17 mouse cellular contexts compared by ENCODE assay signal in genomic region chr2:29844115-29844514, GRCm38 (mm10). TPM values are rescaled to one million over a fixed set of nuclear protein-coding genes. Genes with fewer than 3 reads are reported as not detected.
DNase-seq lines count a peak whose midpoint lies in the region; ATAC-seq and TF ChIP-seq lines count a peak whose summit lies in the region.
"Had no signal": no experiment of that assay in that cellular context is flagged by ENCODE, and none has a peak within 500 bp of the region (broad histone marks: within the 10 kb centered on the region; RNA-seq: fewer than 3 reads in every experiment).

No protein-coding gene starts in this region.

- H3K4me3 ChIP-seq in cerebellum, adult 2 months (replicated peaks; ENCODE audit: insufficient read depth, low read depth, low read length) = no peak overlapping the region
- peak overlapping the region; percentile 34; the same call in 1 of the 2 replicates for H3K4me3 ChIP-seq in left cerebral cortex, adult 2 months
- H3K4me3 ChIP-seq in hindbrain, postnatal 0 days (ENCODE audit: low read length) = no peak overlapping the region
- H3K4me3 ChIP-seq in neural tube, embryonic 15.5 days (replicated peaks) = no peak overlapping the region
- H3K4me3 ChIP-seq: embryonic facial prominence, embryonic 12.5 days; intestine, embryonic 15.5 days; kidney, embryonic 15.5 days; liver, embryonic 13.5 days; lung, embryonic 15.5 days had no signal

- H3K4me2 ChIP-seq in hindbrain, postnatal 0 days (ENCODE audit: low read depth, low read length) = peak overlapping the region; percentile 80
- peak overlapping the region; percentile 66 for H3K4me2 ChIP-seq in neural tube, embryonic 15.5 days
- H3K4me2 ChIP-seq: embryonic facial prominence, embryonic 12.5 days; heart, embryonic 11.5 days; intestine, embryonic 15.5 days; liver, embryonic 13.5 days; lung, embryonic 15.5 days had no signal

- WGBS in cerebellum, adult 2 months = 71% methylated on average over 2 of the region's 2 CpGs
- WGBS in hindbrain, postnatal 0 days = 42% methylated on average over 2 of the region's 2 CpGs
- WGBS in neural tube, embryonic 15.5 days = 13% methylated on average over 2 of the region's 2 CpGs

- H3K27ac ChIP-seq in cerebellum, adult 2 months (ENCODE audit: insufficient read depth, low read length) = peak overlapping the region; percentile 50; the same call in 1 of the 2 replicates
- peak overlapping the region; percentile 71 for H3K27ac ChIP-seq in left cerebral cortex, adult 2 months
- H3K27ac ChIP-seq in hindbrain, postnatal 0 days = no peak overlapping the region
- H3K27ac ChIP-seq in neural tube, embryonic 15.5 days (replicated peaks) = peak overlapping the region; percentile 45; the same call in 1 of the 2 replicates
- H3K27ac ChIP-seq: embryonic facial prominence, embryonic 12.5 days; intestine, embryonic 15.5 days; kidney, embryonic 15.5 days; liver, embryonic 13.5 days; lung, embryonic 15.5 days had no signal

- ATAC-seq in hindbrain, postnatal 0 days = no peak
- no peak for ATAC-seq in neural tube, embryonic 15.5 days (ENCODE audit: low FRiP score)
- ATAC-seq: intestine, embryonic 15.5 days had no signal

- DNase-seq in cerebellum, adult 2 months = no peak
- DNase-seq in cerebellum, adult 9-11 months = no peak
- no peak for DNase-seq in left cerebral cortex, adult 2 months (ENCODE audit: extremely low spot score in 1 of 2, low spot score in 2 of 2)
- no peak for DNase-seq in left cerebral cortex, postnatal 36 days (ENCODE audit: low spot score in 2 of 2)
- no peak for DNase-seq in hindbrain, postnatal 0 days (ENCODE audit: low spot score)
- no peak for DNase-seq in right cerebral cortex, postnatal 14 days
- DNase-seq in T-cell, adult 2 months (ENCODE audit: low spot score) = no peak
- DNase-seq: cerebellum, postnatal 25 days; gastrocnemius, postnatal 25 days; liver, embryonic 13.5 days; right cerebral cortex, postnatal 25 days had no signal

- no peak for TF ChIP-seq CTCF in cerebellum, adult 2 months (IDR thresholded peaks at IDR 0.05; ENCODE audit: borderline replicate concordance, insufficient read depth, low read depth, low read length)
- TF ChIP-seq CTCF in left cerebral cortex, adult 2 months (IDR thresholded peaks at IDR 0.05) = no peak
- TF ChIP-seq CTCF in hindbrain, postnatal 0 days (IDR thresholded peaks at IDR 0.05; ENCODE audit: low read depth) = no peak

- intact Hi-C loops in left cerebral cortex, adult 2 months (cut with DNase I) = no loop called here
- intact Hi-C loops in left cerebral cortex, postnatal 36 days (cut with DNase I) = no loop called here

- 0 out of 2 replicates have a peak, but pooled peaks cover 9% of the 10 kb centered on the region for H3K36me3 ChIP-seq in hindbrain, postnatal 0 days (ENCODE audit: insufficient read depth, low read length)
- peaks cover 19% of the 10 kb centered on the region for H3K36me3 ChIP-seq in neural tube, embryonic 15.5 days

- TF ChIP-seq POLR2A in cerebellum, adult 2 months (IDR thresholded peaks at IDR 0.05; ENCODE audit: borderline replicate concordance, insufficient read depth, low read length) = no peak

- no peaks in the 10 kb centered on the region for H3K4me1 ChIP-seq in cerebellum, adult 2 months (ENCODE audit: control insufficient read depth, insufficient read depth, low read length)
- H3K4me1 ChIP-seq in hindbrain, postnatal 0 days (ENCODE audit: insufficient read depth, low read length) = no peaks in the 10 kb centered on the region
- peaks cover 61% of the 10 kb centered on the region for H3K4me1 ChIP-seq in neural tube, embryonic 15.5 days

- no peaks in the 10 kb centered on the region for H3K27me3 ChIP-seq in cerebellum, adult 2 months (ENCODE audit: control insufficient read depth, insufficient read depth, low read length)
- H3K27me3 ChIP-seq in hindbrain, postnatal 0 days (ENCODE audit: insufficient read depth, low read length) = no peaks in the 10 kb centered on the region
- H3K27me3 ChIP-seq in neural tube, embryonic 15.5 days (replicated peaks) = no peaks in the 10 kb centered on the region

- H3K9me3 ChIP-seq in hindbrain, postnatal 0 days (ENCODE audit: low read length) = no peaks in the 10 kb centered on the region
- no peaks in the 10 kb centered on the region for H3K9me3 ChIP-seq in neural tube, embryonic 15.5 days (replicated peaks)
- H3K9me3 ChIP-seq: embryonic facial prominence, embryonic 12.5 days; intestine, embryonic 15.5 days; kidney, embryonic 15.5 days; liver, embryonic 13.5 days; lung, embryonic 15.5 days had no signal

- no peak overlapping the region for H3K9ac ChIP-seq in hindbrain, postnatal 0 days (replicated peaks; ENCODE audit: low read length)
- H3K9ac ChIP-seq in neural tube, embryonic 15.5 days (replicated peaks) = no peak overlapping the region
- H3K9ac ChIP-seq: embryonic facial prominence, embryonic 12.5 days; intestine, embryonic 15.5 days; kidney, embryonic 15.5 days; liver, embryonic 13.5 days; lung, embryonic 15.5 days had no signal

RNA-seq across cellular contexts. Expression of gene Urm1, which starts 24.2 kb away (rescaled TPM):
- 78.6 and 89.6 TPM in 2 replicates for polyA plus RNA-seq in cerebellum, adult 2 months (2012; rRNA removed)
- total RNA-seq in left cerebral cortex, adult 2 months (2021) = 10 to 100 TPM; 48.4 to 50.0 TPM
- total RNA-seq in left cerebral cortex, postnatal 36 days (2021) = 10 to 100 TPM; 57.0 to 63.4 TPM
- 46.1 and 70.7 TPM in 2 replicates for total RNA-seq in hindbrain, postnatal 0 days (2014; rRNA removed)
- polyA plus RNA-seq in hindbrain, postnatal 0 days (2015; fragmentation: Nextera tagmentation; extraction: Ambion mirVana) = 28.7 and 29.3 TPM in 2 replicates
- 27.7 and 28.3 TPM in 2 replicates for polyA plus RNA-seq in neural tube, embryonic 15.5 days (2015; fragmentation: Nextera tagmentation; extraction: Ambion mirVana)

RNA-seq across cellular contexts. Expression of gene Cercam, which starts 24.8 kb away (rescaled TPM):
- 30.4 and 38.2 TPM in 2 replicates for polyA plus RNA-seq in cerebellum, adult 2 months (2012; rRNA removed)
- total RNA-seq in left cerebral cortex, adult 2 months (2021) = 1 to 10 TPM; 5.9 to 8.6 TPM
- total RNA-seq in left cerebral cortex, postnatal 36 days (2021) = 1 to 10 TPM; 5.8 to 10.0 TPM
- total RNA-seq in hindbrain, postnatal 0 days (2014; rRNA removed) = 32.5 and 37.7 TPM in 2 replicates
- polyA plus RNA-seq in hindbrain, postnatal 0 days (2015; fragmentation: Nextera tagmentation; extraction: Ambion mirVana) = 17.8 and 20.6 TPM in 2 replicates
- 25.8 and 27.4 TPM in 2 replicates for polyA plus RNA-seq in neural tube, embryonic 15.5 days (2015; fragmentation: Nextera tagmentation; extraction: Ambion mirVana)

RNA-seq across cellular contexts. Expression of gene Slc27a4, which starts 41.7 kb away (rescaled TPM):
- polyA plus RNA-seq in cerebellum, adult 2 months (2012; rRNA removed) = 90.6 TPM in 2 replicates
- total RNA-seq in left cerebral cortex, adult 2 months (2021) = 10 to 100 TPM; 74.7 to 80.7 TPM
- 10 to 100 TPM; 75.9 to 81.6 TPM for total RNA-seq in left cerebral cortex, postnatal 36 days (2021)
- 139 TPM in 2 replicates for total RNA-seq in hindbrain, postnatal 0 days (2014; rRNA removed)
- 43.4 and 46.4 TPM in 2 replicates for polyA plus RNA-seq in hindbrain, postnatal 0 days (2015; fragmentation: Nextera tagmentation; extraction: Ambion mirVana)
- 43.0 and 48.9 TPM in 2 replicates for polyA plus RNA-seq in neural tube, embryonic 15.5 days (2015; fragmentation: Nextera tagmentation; extraction: Ambion mirVana)

RNA-seq across cellular contexts. Expression of gene Odf2, which starts 44.9 kb away (rescaled TPM):
- 264 and 287 TPM in 2 replicates for polyA plus RNA-seq in cerebellum, adult 2 months (2012; rRNA removed)
- total RNA-seq in left cerebral cortex, adult 2 months (2021) = 100 to 1,000 TPM in 1 of 2 experiments, 10 to 100 TPM in 1; 97.9 to 101 TPM
- total RNA-seq in left cerebral cortex, postnatal 36 days (2021) = 100 to 1,000 TPM in 1 of 2 experiments, 10 to 100 TPM in 1; 71.9 to 116 TPM
- 73.1 and 81.7 TPM in 2 replicates for total RNA-seq in hindbrain, postnatal 0 days (2014; rRNA removed)
- 78.2 and 88.3 TPM in 2 replicates for polyA plus RNA-seq in hindbrain, postnatal 0 days (2015; fragmentation: Nextera tagmentation; extraction: Ambion mirVana)
- 62.4 and 66.8 TPM in 2 replicates for polyA plus RNA-seq in neural tube, embryonic 15.5 days (2015; fragmentation: Nextera tagmentation; extraction: Ambion mirVana)

RNA-seq across cellular contexts. Expression of gene Trub2, which starts 55.8 kb away (rescaled TPM):
- 39.9 and 42.8 TPM in 2 replicates for polyA plus RNA-seq in cerebellum, adult 2 months (2012; rRNA removed)
- total RNA-seq in left cerebral cortex, adult 2 months (2021) = 10 to 100 TPM; 40.9 to 50.4 TPM
- total RNA-seq in left cerebral cortex, postnatal 36 days (2021) = 10 to 100 TPM; 46.6 to 52.1 TPM
- total RNA-seq in hindbrain, postnatal 0 days (2014; rRNA removed) = 47.4 and 49.9 TPM in 2 replicates
- polyA plus RNA-seq in hindbrain, postnatal 0 days (2015; fragmentation: Nextera tagmentation; extraction: Ambion mirVana) = 32.5 and 34.2 TPM in 2 replicates
- 33.2 and 35.5 TPM in 2 replicates for polyA plus RNA-seq in neural tube, embryonic 15.5 days (2015; fragmentation: Nextera tagmentation; extraction: Ambion mirVana)
